Mouse (Mus musculus) ES-E14 (cell line): ENCODE data around the gene Polr1b. TPM values are rescaled to one million over a fixed set of nuclear protein-coding genes. Genes with fewer than 3 reads are reported as not detected.

Source experiments
- DNase-seq: peaks from one replicate; pipeline ENCODE4 v3.0.0-alpha.2; 2013; ENCODE audit warnings: low read depth, low spot score
- H3K27ac ChIP-seq: 2 replicates; pipeline ENCODE4 v1.5.1; 2012; ENCODE audit warnings: low read depth, mild to moderate bottlenecking, low read length, moderate library complexity, mixed read lengths; ENCODE audit not compliant: poor library complexity, insufficient read depth, severe bottlenecking
- H3K36me3 ChIP-seq: 2 replicates; pipeline ENCODE4 v1.6.1; 2012; ENCODE audit warnings: mild to moderate bottlenecking, low read length, moderate library complexity, mixed read lengths; ENCODE audit not compliant: control insufficient read depth, poor library complexity, insufficient read depth, severe bottlenecking
- H3K4me1 ChIP-seq, 2 experiments: fragments of 150-350 bp in 1 of 2; sonication (generic) in 1 of 2; 2 replicates each; pipeline ENCODE4 v1.6.1; 2012; ENCODE audit warnings: low read length in 2 of 2, mild to moderate bottlenecking in 1 of 2, mixed read lengths in 1 of 2; ENCODE audit not compliant: control insufficient read depth in 2 of 2, insufficient read depth in 2 of 2, poor library complexity in 1 of 2
- H3K4me3 ChIP-seq, 2 experiments: fragments of 150-350 bp in 1 of 2; sonication (generic) in 1 of 2; 2 replicates each; pipeline ENCODE4 v1.5.1; 2012; ENCODE audit warnings: low read length in 2 of 2, low read depth in 1 of 2, mild to moderate bottlenecking in 1 of 2, mixed read lengths in 1 of 2; ENCODE audit not compliant: insufficient read depth in 1 of 2, poor library complexity in 1 of 2, severe bottlenecking in 1 of 2
- H3K9ac ChIP-seq: 2 replicates; pipeline ENCODE4 v1.6.1; 2012; ENCODE audit warnings: low read depth, mild to moderate bottlenecking, low read length, mixed read lengths; ENCODE audit not compliant: poor library complexity, insufficient read depth, severe bottlenecking
- H3K9me3 ChIP-seq: fragments of 150-350 bp; sonication (generic); 2 replicates; pipeline ENCODE4 v1.6.1; 2012; ENCODE audit warnings: low read depth, mild to moderate bottlenecking, low read length; ENCODE audit not compliant: control insufficient read depth, insufficient read depth
- CHD2 ChIP-seq: IDR thresholded peaks from 2 replicates; pipeline ENCODE4 v1.6.1; 2014; ENCODE audit warnings: mild to moderate bottlenecking, low read depth, low read length, inconsistent platforms
- HCFC1 ChIP-seq: IDR thresholded peaks from 2 replicates; pipeline ENCODE4 v1.6.1; 2012; ENCODE audit warnings: low read length, inconsistent platforms, borderline replicate concordance; ENCODE audit not compliant: insufficient read depth
- MAFK ChIP-seq: IDR thresholded peaks from 2 replicates; pipeline ENCODE4 v1.6.1; 2014; ENCODE audit warnings: mild to moderate bottlenecking, low read depth, low read length, inconsistent platforms; ENCODE audit not compliant: insufficient read depth
- ZC3H11A ChIP-seq: IDR thresholded peaks from 2 replicates; pipeline ENCODE4 v1.6.1; 2012; ENCODE audit warnings: low read depth, mild to moderate bottlenecking, inconsistent platforms, low read length, borderline replicate concordance
- ZNF384 ChIP-seq: IDR thresholded peaks from 2 replicates; pipeline ENCODE4 v1.6.1; 2012; ENCODE audit warnings: low read depth, low read length, inconsistent platforms
- in situ Hi-C, 2 experiments: fragments of 600-800 bp; cut with MboI; formaldehyde crosslinking; loops; one replicate each; pipeline ENCODE4 v1.15.1; 2025; ENCODE audit warnings: low sequenced_read_pairs in 2 of 2, inconsistent platforms in 1 of 2; ENCODE audit not compliant: unreplicated experiment in 2 of 2
- total RNA-seq: library from RNA; depleted of rRNA; stranded (reverse); fragments of 300-350 nt; gene quantifications from 2 replicates; pipeline ENCODE4 v1.2.3, GENCODE M21; 2012

The Polr1b gene
- total RNA-seq, 1 experiment, result 100 TPM

DNA sequence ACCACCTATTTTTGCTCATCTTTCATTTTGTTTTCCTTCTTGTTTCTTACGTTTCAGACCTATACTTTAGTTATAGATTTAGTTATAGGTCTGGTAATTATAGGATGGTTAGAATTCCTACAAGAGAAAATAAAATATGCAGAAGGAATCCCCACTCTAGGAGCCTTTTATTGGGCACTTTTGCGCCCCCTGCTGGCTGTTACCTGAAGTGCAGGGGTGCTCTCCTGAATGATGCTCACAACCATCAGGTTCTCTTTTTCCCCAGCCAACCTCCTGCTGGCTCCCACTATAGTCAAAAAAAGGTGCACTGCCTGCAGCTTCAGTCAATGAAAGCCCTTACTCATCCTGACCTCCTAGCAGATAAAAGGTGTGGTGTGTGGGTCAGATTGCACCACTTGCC, 15.8 kb upstream of the Polr1b start:
- no peak overlapping the region for H3K9ac ChIP-seq
- H3K4me3 ChIP-seq, result no peak overlapping the region
- no peak overlapping the region for H3K27ac ChIP-seq
- TF ChIP-seq CHD2 (no peak), MAFK (no peak), ZNF384 (no peak), ZC3H11A (no peak), HCFC1 (no peak)
- no peaks in the 10 kb centered on the region for H3K4me1 ChIP-seq
- H3K9me3 ChIP-seq, result no peaks in the 10 kb centered on the region
- no peak for DNase-seq
- peaks cover 6% of the 10 kb centered on the region; the same call in 1 of the 2 replicates for H3K36me3 ChIP-seq
- in situ Hi-C loops, result no loop called here

DNA sequence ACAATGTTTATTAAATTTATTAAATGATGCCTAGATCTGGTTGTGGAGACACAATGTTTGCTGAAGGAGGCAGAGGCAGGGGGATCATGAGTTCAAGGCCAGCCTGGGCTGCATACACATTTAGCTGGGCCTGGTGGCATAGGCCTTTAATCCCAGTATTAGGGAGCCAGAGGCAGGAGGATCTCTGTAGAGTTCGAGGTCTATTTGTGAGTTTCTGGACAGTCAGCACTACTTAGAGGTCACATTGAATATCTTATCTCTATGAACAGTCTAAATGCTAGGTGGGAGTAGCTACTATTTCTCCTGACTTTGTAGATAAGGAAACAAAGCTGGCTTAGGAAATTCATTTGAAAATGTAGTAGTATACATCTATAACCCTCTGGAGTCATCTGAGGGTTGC, 13.3 kb upstream of the Polr1b start:
- in situ Hi-C loops, result no loop called here
- no peak for DNase-seq
- no peaks in the 10 kb centered on the region for H3K4me1 ChIP-seq
- H3K27ac ChIP-seq, result no peak overlapping the region
- no peak for TF ChIP-seq MAFK
- TF ChIP-seq CHD2, result no peak
- TF ChIP-seq ZNF384, result no peak
- no peak for TF ChIP-seq HCFC1
- no peak for TF ChIP-seq ZC3H11A
- peaks cover 6% of the 10 kb centered on the region; the same call in 1 of the 2 replicates for H3K36me3 ChIP-seq
- no peaks in the 10 kb centered on the region for H3K9me3 ChIP-seq
- no peak overlapping the region for H3K9ac ChIP-seq
- H3K4me3 ChIP-seq, result no peak overlapping the region

DNA sequence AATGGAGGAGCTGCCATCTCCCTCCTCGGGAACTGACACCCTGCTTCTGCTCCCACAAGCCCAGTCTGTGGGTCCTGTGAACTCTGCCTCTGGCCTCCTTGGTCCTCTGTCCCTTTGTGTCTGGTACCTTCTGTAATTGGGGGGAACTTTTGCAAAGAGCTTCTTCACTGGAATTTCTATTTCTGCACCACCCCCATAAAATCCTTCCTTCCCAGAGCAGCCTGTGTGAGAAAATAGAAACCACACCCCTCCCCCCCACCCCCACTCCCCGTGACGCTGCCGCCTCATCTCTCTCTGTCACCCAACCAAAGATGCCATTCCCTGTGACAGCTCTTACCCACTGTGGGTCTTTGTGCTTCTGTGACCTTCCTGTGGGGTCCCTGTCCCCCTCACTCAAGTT, 10.4 kb upstream of the Polr1b start:
- Histone ChIP-seq H3K27ac (no peak overlapping the region), H3K9me3 (no peaks in the 10 kb centered on the region), H3K4me3 (no peak overlapping the region), H3K9ac (no peak overlapping the region), H3K4me1 (peaks cover 0 to 7% of the 10 kb centered on the region in 2 experiments; a peak in 2 of 4 replicates), H3K36me3 (peaks cover 13% of the 10 kb centered on the region; the same call in 1 of the 2 replicates)
- in situ Hi-C loops, result no loop called here
- TF ChIP-seq ZNF384, result no peak
- no peak for TF ChIP-seq ZC3H11A
- TF ChIP-seq CHD2, result no peak
- TF ChIP-seq MAFK, result no peak
- no peak for TF ChIP-seq HCFC1
- DNase-seq, result no peak

DNA sequence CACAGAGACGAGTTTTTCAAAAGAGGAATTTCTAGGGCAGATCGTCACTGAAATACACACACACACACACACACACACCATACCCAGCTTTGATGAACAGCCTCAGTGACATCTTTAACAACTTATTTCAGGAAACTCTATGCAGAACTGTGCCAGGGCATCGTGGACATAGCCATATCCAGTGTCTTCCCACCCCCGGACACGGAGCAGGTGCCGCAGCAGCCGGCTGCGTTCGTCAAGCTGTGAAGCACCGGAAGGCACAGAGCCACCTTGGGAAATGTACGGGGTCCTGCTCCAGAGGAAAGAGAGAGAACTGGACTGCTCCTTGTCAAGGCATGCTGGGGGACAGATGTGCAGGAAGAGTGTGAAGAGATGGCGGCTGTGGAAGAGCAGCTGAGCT, 8.0 kb upstream of the Polr1b start:
- no peak overlapping the region for H3K27ac ChIP-seq
- peak overlapping the region; percentile 10; the same call in 1 of the 2 replicates for H3K9ac ChIP-seq
- DNase-seq, result no peak
- TF ChIP-seq CHD2 (no peak), ZC3H11A (no peak), HCFC1 (no peak), MAFK (no peak), ZNF384 (no peak)
- H3K36me3 ChIP-seq, result peaks cover 11% of the 10 kb centered on the region; the same call in 1 of the 2 replicates
- peaks cover 0 to 7% of the 10 kb centered on the region in 2 experiments; a peak in 2 of 4 replicates for H3K4me1 ChIP-seq
- no peaks in the 10 kb centered on the region for H3K9me3 ChIP-seq
- in situ Hi-C loops, result no loop called here
- H3K4me3 ChIP-seq, result no peak overlapping the region
